Mouse (Mus musculus) midbrain, embryonic 11.5 days (tissue): ENCODE results near the gene Kcns1. TPM values are rescaled to one million over a fixed set of nuclear protein-coding genes. Genes with fewer than 3 reads are reported as not detected.

Experiments used
- ATAC-seq: fragments of 200-750 bp; cut with Nextera tagmentation; 2 replicates; pipeline ENCODE4 v1.8.0; 2017; ENCODE audit warnings: moderate TSS enrichment, moderate library complexity; ENCODE audit not compliant: low FRiP score
- DNase-seq: peaks from one replicate; pipeline ENCODE4 v3.0.0; 2015; ENCODE audit warnings: low spot score; ENCODE audit errors: missing footprints
- H3K27ac ChIP-seq: fragments of 300-500 bp; sonication (generic); 2 replicates; pipeline ENCODE4 v1.5.1; 2014; ENCODE audit warnings: low read depth, low read length
- H3K27me3 ChIP-seq: fragments of 300-500 bp; sonication (generic); 2 replicates; pipeline ENCODE4 v1.6.1; 2014; ENCODE audit warnings: mild to moderate bottlenecking, low read length, moderate library complexity, mixed read lengths; ENCODE audit not compliant: control insufficient read depth, insufficient read depth
- H3K36me3 ChIP-seq: fragments of 300-500 bp; sonication (generic); 2 replicates; pipeline ENCODE4 v1.6.1; 2014; ENCODE audit warnings: mild to moderate bottlenecking, low read length, moderate library complexity, mixed read lengths; ENCODE audit not compliant: control insufficient read depth, insufficient read depth
- H3K4me1 ChIP-seq: fragments of 300-500 bp; sonication (generic); 2 replicates; pipeline ENCODE4 v1.6.1; 2014; ENCODE audit warnings: low read length; ENCODE audit not compliant: control insufficient read depth, insufficient read depth
- H3K4me2 ChIP-seq: fragments of 300-500 bp; sonication (generic); 2 replicates; pipeline ENCODE4 v1.6.1; 2014; ENCODE audit warnings: mild to moderate bottlenecking, moderate library complexity
- H3K4me3 ChIP-seq: fragments of 300-500 bp; sonication (generic); 2 replicates; pipeline ENCODE4 v1.5.1; 2014; ENCODE audit warnings: low read depth, low read length
- H3K9ac ChIP-seq: fragments of 300-500 bp; sonication (generic); 2 replicates; pipeline ENCODE4 v1.6.1; 2014; ENCODE audit warnings: low read length
- H3K9me3 ChIP-seq: fragments of 300-500 bp; sonication (generic); 2 replicates; pipeline ENCODE4 v1.6.1; 2016; ENCODE audit warnings: low read length; ENCODE audit not compliant: control insufficient read depth
- WGBS: fragments of 180-500 bp; shearing (Covaris S2); extraction: QIAGEN DNeasy Blood & Tissue Kit; methylation state at CpG from one replicate; pipeline ENCODE4 v1.1.7; 2014; 5-methylcytosine and 5-hydroxymethylcytosine counted together
- polyA plus RNA-seq: library from polyadenylated mRNA; unstranded; fragments of >200 nt; fragmentation: Nextera tagmentation; extraction: Ambion mirVana; gene quantifications from 2 replicates; pipeline ENCODE4 v1.2.1, GENCODE M21; 2014

Kcns1 gene
- polyA plus RNA-seq, 1 experiment from 2014 or later = 0.07 TPM

DNA sequence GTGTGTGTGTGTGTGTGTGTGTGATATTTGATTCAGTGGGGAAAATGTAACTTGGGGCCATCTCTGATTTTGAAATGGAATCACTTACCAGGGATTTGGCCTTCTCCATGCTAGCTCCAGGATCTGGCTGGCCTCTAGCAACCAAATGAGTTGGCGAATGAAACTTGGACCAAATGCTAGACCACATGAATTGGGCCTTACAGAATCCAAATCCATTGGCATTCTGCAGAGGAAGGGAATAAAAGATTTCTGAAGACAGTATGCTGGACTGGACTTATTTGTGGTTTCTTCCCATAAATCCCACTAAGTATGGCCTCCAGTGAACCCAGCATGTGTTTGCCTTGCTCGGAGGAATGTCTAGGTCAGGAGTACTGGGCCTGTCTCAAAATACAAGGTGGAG lies 12.1 kb downstream of the Kcns1 start:
- no peak overlapping the region for H3K4me2 ChIP-seq
- H3K27ac ChIP-seq = no peak overlapping the region
- no peaks in the 10 kb centered on the region for H3K9me3 ChIP-seq
- H3K27me3 ChIP-seq = no peaks in the 10 kb centered on the region
- DNase-seq = no peak
- ATAC-seq = no peak
- 85% methylated on average over 2 of the region's 2 CpGs for WGBS
- H3K9ac ChIP-seq = no peak overlapping the region
- no peak overlapping the region for H3K4me3 ChIP-seq
- H3K4me1 ChIP-seq = no peaks in the 10 kb centered on the region
- no peaks in the 10 kb centered on the region for H3K36me3 ChIP-seq

DNA sequence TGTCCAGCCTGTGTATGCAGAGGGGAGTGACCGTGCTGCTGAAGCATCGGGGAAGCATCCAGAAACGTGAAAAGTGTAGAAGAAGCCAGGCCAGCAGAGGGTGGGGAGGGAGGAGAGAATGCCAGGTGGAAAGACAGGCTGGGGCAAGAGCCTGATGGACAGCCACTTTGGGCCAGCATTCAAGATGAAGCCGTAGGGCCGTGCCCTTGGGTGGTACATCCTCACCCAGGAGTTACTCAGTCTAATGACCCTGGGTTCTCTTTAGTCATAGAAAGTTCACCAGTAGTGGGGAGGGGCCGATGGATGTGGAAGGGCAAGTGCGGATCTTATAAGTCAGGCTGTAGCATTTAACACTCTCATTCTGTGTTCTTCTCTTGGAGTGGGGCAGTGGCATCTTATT lies 14.8 kb downstream of the Kcns1 start:
- 81% methylated on average over 7 of the region's 7 CpGs for WGBS
- ATAC-seq (no peak), DNase-seq (no peak)
- Histone ChIP-seq H3K9ac (no peak overlapping the region), H3K9me3 (no peaks in the 10 kb centered on the region), H3K27me3 (no peaks in the 10 kb centered on the region), H3K4me3 (no peak overlapping the region), H3K4me1 (no peaks in the 10 kb centered on the region), H3K36me3 (peaks cover 6% of the 10 kb centered on the region), H3K27ac (no peak overlapping the region), H3K4me2 (no peak overlapping the region)

DNA sequence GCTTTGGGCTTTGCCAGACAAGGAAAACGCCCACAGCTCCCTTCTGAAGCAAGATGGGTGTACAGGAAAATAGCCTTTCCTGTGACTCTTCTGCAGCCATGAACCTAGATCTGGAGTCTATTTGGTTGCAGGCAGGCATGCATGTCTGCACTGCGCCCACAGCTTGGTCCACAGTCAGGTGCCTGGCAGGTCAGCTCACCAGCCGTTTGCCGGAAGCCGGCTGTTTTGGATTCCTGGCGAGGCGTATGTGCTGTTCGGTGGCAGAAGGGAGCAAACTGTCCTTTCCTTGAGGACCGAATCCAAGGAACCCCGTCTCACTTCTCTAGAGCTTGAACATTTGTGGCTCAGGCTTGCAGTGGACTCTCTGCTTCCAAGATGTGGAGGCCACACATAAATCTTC lies 16.9 kb downstream of the Kcns1 start:
- Histone ChIP-seq H3K4me2 (no peak overlapping the region), H3K4me1 (no peaks in the 10 kb centered on the region), H3K27ac (no peak overlapping the region), H3K27me3 (no peaks in the 10 kb centered on the region), H3K4me3 (no peak overlapping the region), H3K9ac (no peak overlapping the region), H3K9me3 (no peaks in the 10 kb centered on the region), H3K36me3 (peaks cover 6% of the 10 kb centered on the region)
- ATAC-seq (no peak), DNase-seq (no peak)
- WGBS = 96% methylated on average over 10 of the region's 10 CpGs

DNA sequence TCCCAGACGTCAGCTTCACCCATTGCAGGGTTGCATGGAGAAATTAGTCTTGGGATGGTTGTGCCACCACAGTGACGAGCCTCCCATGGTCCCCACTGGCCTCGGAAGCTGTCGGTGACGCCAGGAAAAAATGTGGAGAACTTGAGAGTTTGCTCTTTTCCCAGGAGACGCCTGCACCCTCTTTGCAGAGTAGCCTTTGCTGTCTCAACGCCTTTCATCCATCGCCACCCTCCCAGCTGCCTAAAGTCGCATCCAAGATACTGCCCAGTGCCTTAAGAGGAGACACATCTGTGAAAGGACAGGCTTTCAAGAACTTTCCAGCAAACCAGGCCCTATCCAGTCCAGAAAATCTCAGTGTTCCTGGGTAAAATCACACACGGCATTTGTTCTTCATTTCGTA lies 18.6 kb downstream of the Kcns1 start:
- Histone ChIP-seq H3K4me1 (no peaks in the 10 kb centered on the region), H3K9ac (no peak overlapping the region), H3K27ac (no peak overlapping the region), H3K4me2 (no peak overlapping the region), H3K9me3 (no peaks in the 10 kb centered on the region), H3K27me3 (no peaks in the 10 kb centered on the region), H3K36me3 (peaks cover 6% of the 10 kb centered on the region), H3K4me3 (no peak overlapping the region)
- 92% methylated on average over 11 of the region's 11 CpGs for WGBS
- no peak for ATAC-seq
- no peak for DNase-seq

DNA sequence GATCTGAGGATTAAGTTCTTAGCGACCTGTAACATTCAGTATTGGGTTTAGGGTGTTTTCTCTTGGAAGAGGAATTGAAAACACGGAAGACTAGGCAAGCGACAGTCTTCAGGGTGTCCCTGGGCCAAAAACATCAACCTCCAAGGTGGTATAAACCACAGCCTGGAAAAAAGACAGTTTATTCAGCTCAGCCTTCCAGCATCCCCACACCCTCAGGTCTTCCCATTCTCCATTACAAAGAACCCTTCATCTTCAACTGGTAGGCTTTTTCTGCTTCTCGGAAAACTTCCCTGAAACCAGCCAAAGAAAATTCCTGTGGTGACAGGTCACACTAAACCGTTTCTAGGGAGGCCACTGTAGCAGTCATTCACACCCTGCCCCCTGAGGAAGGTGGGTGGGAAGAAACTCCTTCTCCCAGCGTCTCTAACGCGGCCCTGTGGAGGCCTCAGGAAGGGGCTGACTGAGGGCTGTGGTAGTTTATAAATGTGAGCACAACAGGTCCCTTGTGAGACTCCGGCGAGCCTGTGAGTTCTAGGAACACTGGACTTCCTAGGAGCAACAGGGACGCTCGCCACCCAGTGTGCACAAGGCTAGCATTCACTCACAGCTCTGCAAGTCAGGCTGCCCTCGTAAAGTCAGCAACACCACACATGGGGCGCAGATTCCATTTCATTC lies 20.7 kb downstream of the Kcns1 start:
- Histone ChIP-seq H3K9me3 (no peaks in the 10 kb centered on the region), H3K27me3 (no peaks in the 10 kb centered on the region), H3K9ac (no peak overlapping the region), H3K36me3 (peaks cover 6% of the 10 kb centered on the region), H3K4me2 (no peak overlapping the region), H3K4me3 (no peak overlapping the region), H3K27ac (no peak overlapping the region), H3K4me1 (no peaks in the 10 kb centered on the region)
- ATAC-seq = no peak
- DNase-seq = no peak
- WGBS = 63% methylated on average over 14 of the region's 14 CpGs

DNA sequence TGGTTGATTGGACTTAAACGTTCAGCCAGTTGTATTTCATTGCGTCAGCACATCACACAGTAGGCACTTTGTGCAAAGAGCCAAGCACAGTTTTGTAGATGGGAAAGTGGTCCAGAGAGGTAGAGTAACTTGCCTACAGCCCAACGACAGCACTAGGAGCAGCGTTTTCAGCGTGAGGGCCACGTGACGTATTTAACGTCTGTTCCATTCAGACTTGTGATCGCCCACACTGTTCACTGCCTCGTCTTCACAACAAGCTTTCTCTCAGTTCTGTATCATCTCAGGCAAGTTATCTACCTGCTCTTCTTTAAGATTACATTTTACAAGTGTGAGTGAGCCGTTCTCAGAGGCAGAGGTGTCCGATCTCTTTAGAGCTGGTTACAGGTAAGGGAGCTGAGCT lies 24.4 kb downstream of the Kcns1 start:
- 94% methylated on average over 12 of the region's 12 CpGs for WGBS
- H3K9me3 ChIP-seq = no peaks in the 10 kb centered on the region
- ATAC-seq = no peak
- H3K4me3 ChIP-seq = no peak overlapping the region
- H3K4me1 ChIP-seq = no peaks in the 10 kb centered on the region
- H3K4me2 ChIP-seq = no peak overlapping the region
- no peak for DNase-seq
- no peaks in the 10 kb centered on the region for H3K36me3 ChIP-seq
- H3K27me3 ChIP-seq = no peaks in the 10 kb centered on the region
- H3K27ac ChIP-seq = no peak overlapping the region
- no peak overlapping the region for H3K9ac ChIP-seq

DNA sequence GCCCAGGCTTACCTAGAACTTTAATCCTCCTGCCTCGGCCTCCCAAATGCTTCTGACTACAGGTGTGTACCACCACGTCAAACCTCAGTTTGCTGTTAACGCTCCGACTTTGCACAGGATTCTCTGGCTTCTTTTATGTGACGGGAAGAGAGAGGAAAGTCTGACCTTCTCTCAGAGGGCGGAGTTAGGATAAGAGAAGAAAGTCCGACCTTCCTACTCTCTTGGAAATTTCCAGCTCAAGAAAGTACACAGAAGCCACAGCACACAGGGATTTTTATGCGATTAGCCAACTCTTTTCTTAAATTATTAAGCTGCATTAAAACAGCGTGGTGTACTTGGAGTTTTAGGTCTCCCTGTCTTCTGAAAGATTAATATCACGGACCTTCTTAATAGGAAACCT lies 26.4 kb downstream of the Kcns1 start:
- no peak for DNase-seq
- no peak overlapping the region for H3K27ac ChIP-seq
- no peak for ATAC-seq
- H3K36me3 ChIP-seq = no peaks in the 10 kb centered on the region
- no peaks in the 10 kb centered on the region for H3K27me3 ChIP-seq
- H3K9me3 ChIP-seq = no peaks in the 10 kb centered on the region
- H3K4me3 ChIP-seq = no peak overlapping the region
- no peak overlapping the region for H3K9ac ChIP-seq
- 89% methylated on average over 10 of the region's 10 CpGs for WGBS
- H3K4me2 ChIP-seq = no peak overlapping the region
- no peaks in the 10 kb centered on the region for H3K4me1 ChIP-seq

DNA sequence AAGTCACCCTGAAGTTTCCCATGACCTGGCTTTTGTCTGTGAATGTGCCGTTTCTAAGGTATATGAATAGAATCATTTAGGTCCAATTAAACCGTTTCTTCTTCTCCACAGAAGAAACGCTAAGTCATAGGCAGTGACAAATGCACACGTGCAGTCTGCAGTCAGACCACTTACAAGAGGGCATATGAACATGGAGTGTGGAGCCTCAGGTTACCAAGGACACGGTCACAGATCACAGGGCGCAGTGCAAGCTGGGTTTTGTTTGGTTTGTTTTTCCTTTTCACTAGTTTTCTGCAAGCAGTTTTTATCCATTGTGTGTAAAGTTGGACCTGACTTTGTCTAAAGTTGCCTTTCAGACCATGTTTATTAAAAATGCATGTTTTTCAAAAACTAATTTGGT lies 26.9 kb downstream of the Kcns1 start:
- ATAC-seq (no peak), DNase-seq (no peak)
- no peaks in the 10 kb centered on the region for H3K36me3 ChIP-seq
- H3K27ac ChIP-seq = no peak overlapping the region
- no peaks in the 10 kb centered on the region for H3K9me3 ChIP-seq
- no peak overlapping the region for H3K4me3 ChIP-seq
- no peaks in the 10 kb centered on the region for H3K27me3 ChIP-seq
- no peak overlapping the region for H3K4me2 ChIP-seq
- 74% methylated on average over 6 of the region's 6 CpGs for WGBS
- H3K4me1 ChIP-seq = no peaks in the 10 kb centered on the region
- no peak overlapping the region for H3K9ac ChIP-seq

DNA sequence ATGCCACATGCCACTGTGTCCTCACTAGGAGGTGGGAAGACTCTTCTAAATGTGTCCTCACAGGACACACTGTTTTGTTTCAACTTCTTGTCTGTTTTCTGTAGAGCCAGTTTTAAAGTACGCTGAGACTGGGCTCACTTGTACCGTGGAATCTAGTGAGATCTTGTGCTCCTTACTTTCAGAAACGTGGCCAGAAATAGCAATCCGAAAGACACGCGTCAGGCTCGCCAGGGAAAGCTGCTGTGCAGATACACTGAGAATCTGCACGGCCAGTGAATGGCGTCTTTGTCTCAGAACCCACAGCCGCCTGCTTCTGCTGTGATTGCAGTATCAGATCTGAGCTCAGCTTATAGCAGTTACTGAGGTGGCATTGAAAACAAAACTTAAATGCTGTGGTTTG lies 28.9 kb downstream of the Kcns1 start:
- WGBS = 78% methylated on average over 10 of the region's 10 CpGs
- H3K4me3 ChIP-seq = no peak overlapping the region
- H3K27me3 ChIP-seq = no peaks in the 10 kb centered on the region
- H3K4me1 ChIP-seq = no peaks in the 10 kb centered on the region
- no peaks in the 10 kb centered on the region for H3K9me3 ChIP-seq
- DNase-seq (no peak), ATAC-seq (no peak)
- H3K36me3 ChIP-seq = no peaks in the 10 kb centered on the region
- H3K9ac ChIP-seq = no peak overlapping the region
- no peak overlapping the region for H3K27ac ChIP-seq
- H3K4me2 ChIP-seq = no peak overlapping the region
